Mouse (Mus musculus) thymus, postnatal 36 days (tissue): ENCODE results near the gene Vmn2r82.
A peak's percentile ranks its signal among the peaks of the same experiment; 100 is the strongest.
"Not testable (repeated sequence)": the region's sequence is repeated elsewhere in the genome, so short reads cannot be mapped to it uniquely, and the experiment has no call there.

ENCODE experiments used
- DNase-seq, 2 experiments: peaks; one replicate each; pipeline ENCODE4 v3.0.0; 2022; ENCODE audit warnings: mixed read lengths in 2 of 2

Gene Vmn2r82

GRCm38 (mm10) chr10:79356220-79356619 lies at the start of gene Vmn2r82:
Vmn2r82 (plus strand) TSS chr10:79356520.
- DNase-seq = not testable (repeated sequence)

GRCm38 (mm10) chr10:79322033-79322736 lies 34.1 kb upstream of the Vmn2r82 start:
- DNase-seq = not testable (repeated sequence)

- DNase-seq = no peak
Measured at GRCm38 (mm10) chr10:79322737-79323086, 33.6 kb upstream of the Vmn2r82 start.

GRCm38 (mm10) chr10:79399946-79400700 lies 43.8 kb downstream of the Vmn2r82 start:
- DNase-seq = not testable (repeated sequence)

- DNase-seq = peak; percentile 26 to 38
Measured at GRCm38 (mm10) chr10:79417142-79417771, 60.9 kb downstream of the Vmn2r82 start.

- DNase-seq = not testable (repeated sequence)
Measured at GRCm38 (mm10) chr10:79417772-79418170, 61.5 kb downstream of the Vmn2r82 start.

- DNase-seq = not testable (repeated sequence)
Measured at GRCm38 (mm10) chr10:79435141-79435820, 79.0 kb downstream of the Vmn2r82 start.
